In the genomic region with DNA sequence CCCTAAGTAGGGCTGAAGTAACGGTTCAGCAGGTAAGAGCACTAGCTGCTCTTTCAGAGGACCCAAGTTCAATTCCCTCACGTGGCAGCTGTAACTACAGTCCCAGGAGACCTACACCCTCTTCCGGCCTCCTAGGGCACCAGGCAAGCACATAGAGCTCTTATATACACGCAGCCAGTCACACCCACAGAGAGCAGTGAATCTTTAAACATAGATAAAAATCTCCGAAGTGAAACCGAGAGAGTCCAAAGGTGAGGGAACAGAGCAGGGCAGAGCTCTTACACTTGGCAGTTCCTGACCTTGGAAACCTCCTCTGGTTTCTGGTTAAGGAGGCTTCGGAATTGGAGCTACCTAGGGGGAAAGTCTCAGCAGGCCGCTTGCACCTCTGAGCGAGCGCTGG, we compare ENCODE assay signal across 19 mouse cellular contexts. TPM values are rescaled to one million over a fixed set of nuclear protein-coding genes. Genes with fewer than 3 reads are reported as not detected.
A peak's percentile ranks its signal among the peaks of the same experiment; 100 is the strongest.
DNase-seq lines count a peak whose midpoint lies in the region; ATAC-seq and TF ChIP-seq lines count a peak whose summit lies in the region.
"Had no signal": no experiment of that assay in that cellular context is flagged by ENCODE, and none has a peak within 500 bp of the region (broad histone marks: within the 10 kb centered on the region; RNA-seq: fewer than 3 reads in every experiment).

No protein-coding gene starts in this region.

- WGBS in liver, embryonic 15.5 days (ENCODE audit: insufficient replicate concordance) = 60% methylated on average over 10 of the region's 10 CpGs
- WGBS in kidney, adult 2 months = 34% methylated on average over 10 of the region's 10 CpGs
- 78% methylated on average over 10 of the region's 10 CpGs for whole genome bisulfite sequencing in midbrain, embryonic 15.5 days
- whole genome bisulfite sequencing in heart, embryonic 12.5 days = 68% methylated on average over 10 of the region's 10 CpGs
- WGBS in heart, embryonic 11.5 days (ENCODE audit: insufficient replicate concordance) = 71% methylated on average over 10 of the region's 10 CpGs

- H3K36me3 ChIP-seq in liver, embryonic 15.5 days (replicated peaks) = peaks cover 16% of the 10 kb centered on the region
- H3K36me3 ChIP-seq in kidney, adult 2 months (ENCODE audit: control insufficient read depth, insufficient read depth, low read length) = no peaks in the 10 kb centered on the region; the same call in 1 of the 2 replicates
- H3K36me3 ChIP-seq in midbrain, embryonic 15.5 days (replicated peaks) = 0 out of 2 replicates have a peak, but pooled peaks cover 4% of the 10 kb centered on the region
- H3K36me3 ChIP-seq in heart, embryonic 12.5 days = peaks cover 20% of the 10 kb centered on the region
- H3K36me3 ChIP-seq in heart, embryonic 11.5 days (ENCODE audit: control insufficient read depth, insufficient read depth, low read length) = peaks cover 4% of the 10 kb centered on the region; the same call in 1 of the 2 replicates

- no peaks in the 10 kb centered on the region for H3K9me3 ChIP-seq in liver, embryonic 15.5 days (replicated peaks)
- no peaks in the 10 kb centered on the region for H3K9me3 ChIP-seq in midbrain, embryonic 15.5 days
- H3K9me3 ChIP-seq in heart, embryonic 12.5 days (replicated peaks) = no peaks in the 10 kb centered on the region
- no peaks in the 10 kb centered on the region for H3K9me3 ChIP-seq in heart, embryonic 11.5 days (replicated peaks; ENCODE audit: control insufficient read depth, low read length)
- H3K9me3 ChIP-seq: embryonic facial prominence, embryonic 12.5 days; G1E; midbrain, embryonic 13.5 days had no signal

- H3K4me2 ChIP-seq in liver, embryonic 15.5 days = no peak overlapping the region
- H3K4me2 ChIP-seq in midbrain, embryonic 15.5 days = no peak overlapping the region
- H3K4me2 ChIP-seq in heart, embryonic 12.5 days = no peak overlapping the region
- H3K4me2 ChIP-seq in heart, embryonic 11.5 days = no peak overlapping the region
- H3K4me2 ChIP-seq: embryonic facial prominence, embryonic 12.5 days; midbrain, embryonic 13.5 days had no signal

- no peak for TF ChIP-seq POLR2A in kidney, adult 2 months (IDR thresholded peaks at IDR 0.05; ENCODE audit: low read depth, low read length)

- no peak for DNase-seq in liver
- DNase-seq in kidney, adult 2 months = peak; percentile 93
- DNase-seq in kidney, postnatal 25 days = peak; percentile 59 to 83
- no peak for DNase-seq in thymus, adult 18-20 months
- DNase-seq: adrenal gland, adult 2 months; cerebellum, adult 18-20 months; heart, adult 2 months; heart, postnatal 36 days; layer of hippocampus, postnatal 36 days; left cerebral cortex, postnatal 4 days; lung, adult 18-20 months; right cerebral cortex, postnatal 25 days had no signal

- no peak overlapping the region for H3K9ac ChIP-seq in liver, embryonic 15.5 days
- H3K9ac ChIP-seq in midbrain, embryonic 15.5 days = no peak overlapping the region
- H3K9ac ChIP-seq in heart, embryonic 12.5 days = no peak overlapping the region
- no peak overlapping the region for H3K9ac ChIP-seq in heart, embryonic 11.5 days (ENCODE audit: low read depth, low read length)
- H3K9ac ChIP-seq: embryonic facial prominence, embryonic 12.5 days; midbrain, embryonic 13.5 days had no signal

- no peaks in the 10 kb centered on the region for H3K27me3 ChIP-seq in liver, embryonic 15.5 days
- no peaks in the 10 kb centered on the region for H3K27me3 ChIP-seq in kidney, adult 2 months (replicated peaks; ENCODE audit: control insufficient read depth, insufficient read depth, low read length)
- no peaks in the 10 kb centered on the region for H3K27me3 ChIP-seq in midbrain, embryonic 15.5 days (replicated peaks)
- H3K27me3 ChIP-seq in heart, embryonic 12.5 days (replicated peaks) = no peaks in the 10 kb centered on the region
- no peaks in the 10 kb centered on the region for H3K27me3 ChIP-seq in heart, embryonic 11.5 days (ENCODE audit: control insufficient read depth, insufficient read depth, low read length)
- H3K27me3 ChIP-seq: embryonic facial prominence, embryonic 12.5 days; midbrain, embryonic 13.5 days had no signal

- H3K27ac ChIP-seq in liver, embryonic 15.5 days (replicated peaks) = no peak overlapping the region
- H3K27ac ChIP-seq in kidney, adult 2 months (ENCODE audit: insufficient read depth, low read depth, low read length) = peak overlapping the region; percentile 93
- no peak overlapping the region for H3K27ac ChIP-seq in midbrain, embryonic 15.5 days
- H3K27ac ChIP-seq in heart, embryonic 12.5 days (ENCODE audit: poor library complexity, severe bottlenecking) = no peak overlapping the region
- no peak overlapping the region for H3K27ac ChIP-seq in heart, embryonic 11.5 days (ENCODE audit: low read depth, low read length)
- H3K27ac ChIP-seq: embryonic facial prominence, embryonic 12.5 days; heart, adult 2 months; midbrain, embryonic 13.5 days had no signal

- TF ChIP-seq CTCF in kidney, adult 2 months (conservative IDR thresholded peaks at IDR 0.05; ENCODE audit: insufficient read depth, insufficient read length, low read depth, low read length) = 0 out of 2 replicates have a peak, but pooled peaks have one; percentile 10

- no peak overlapping the region for H3K4me3 ChIP-seq in liver, embryonic 15.5 days (replicated peaks)
- H3K4me3 ChIP-seq in kidney, adult 2 months (ENCODE audit: insufficient read depth, low read depth, low read length) = no peak overlapping the region
- no peak overlapping the region for H3K4me3 ChIP-seq in midbrain, embryonic 15.5 days
- H3K4me3 ChIP-seq in heart, embryonic 12.5 days = no peak overlapping the region
- H3K4me3 ChIP-seq in heart, embryonic 11.5 days (ENCODE audit: low read depth, low read length) = no peak overlapping the region
- H3K4me3 ChIP-seq: embryonic facial prominence, embryonic 12.5 days; heart, adult 2 months; midbrain, embryonic 13.5 days had no signal

- ATAC-seq in liver, embryonic 15.5 days (ENCODE audit: insufficient read depth) = 0 out of 2 replicates have a peak, but pooled peaks have one; percentile 13
- ATAC-seq in midbrain, embryonic 15.5 days (replicated peaks) = no peak
- ATAC-seq in heart, embryonic 12.5 days (ENCODE audit: insufficient number of reproducible peaks, low FRiP score) = no peak
- ATAC-seq in heart, embryonic 11.5 days (replicated peaks; ENCODE audit: insufficient number of reproducible peaks, low FRiP score, low TSS enrichment) = no peak
- ATAC-seq: midbrain, embryonic 13.5 days had no signal

- H3K4me1 ChIP-seq in liver, embryonic 15.5 days (replicated peaks) = 0 out of 2 replicates have a peak, but pooled peaks cover 3% of the 10 kb centered on the region
- H3K4me1 ChIP-seq in kidney, adult 2 months (ENCODE audit: control insufficient read depth, insufficient read depth, low read length) = peaks cover 14% of the 10 kb centered on the region; the same call in 1 of the 2 replicates
- no peaks in the 10 kb centered on the region for H3K4me1 ChIP-seq in midbrain, embryonic 15.5 days
- H3K4me1 ChIP-seq in heart, embryonic 12.5 days (replicated peaks) = peaks cover 10% of the 10 kb centered on the region
- no peaks in the 10 kb centered on the region for H3K4me1 ChIP-seq in heart, embryonic 11.5 days (ENCODE audit: control insufficient read depth, insufficient read depth, low read length)
- H3K4me1 ChIP-seq: embryonic facial prominence, embryonic 12.5 days; midbrain, embryonic 13.5 days had no signal

RNA-seq across cellular contexts. Expression of a gene that starts 15.9 kb away (rescaled TPM):
- 0.20 TPM in 2 replicates for polyA plus RNA-seq in liver, embryonic 15.5 days (2015; fragmentation: Nextera tagmentation; extraction: Ambion mirVana)
- polyA plus RNA-seq in kidney, adult 2 months (2012; rRNA removed) = 107 and 133 TPM in 2 replicates
- polyA plus RNA-seq in midbrain, embryonic 15.5 days (2015; fragmentation: Nextera tagmentation; extraction: Ambion mirVana) = 0.29 and 0.34 TPM in 2 replicates
- 0.15 and 0.34 TPM in 2 replicates for polyA plus RNA-seq in heart, embryonic 12.5 days (2016; fragmentation: Nextera tagmentation; extraction: Ambion mirVana)
- 0.42 TPM in 1 of 2 replicates, not detected in the other for polyA plus RNA-seq in heart, embryonic 11.5 days (2014; fragmentation: Nextera tagmentation; extraction: Ambion mirVana)
- polyA plus RNA-seq: adrenal gland, adult 2 months; G1E had no signal

Comparison
In these comparisons a context has a peak if more than half of its experiments do, and no peak if none do; other contexts are left out.
1. DNase-seq: peak in kidney, adult 2 months (single experiment) and kidney, postnatal 25 days (2 of 2); none in liver (single experiment) and thymus, adult 18-20 months (0 of 2).
2. RNA of a gene that starts 15.9 kb away (polyA plus RNA-seq): 107 to 133 TPM in kidney, adult 2 months; 0.15 to 0.34 TPM in heart, embryonic 12.5 days, 0.29 to 0.34 TPM in midbrain, embryonic 15.5 days, 0.20 TPM in liver, embryonic 15.5 days and 0.42 TPM in heart, embryonic 11.5 days; every median in the first group is over 10 times any median in the second.